Mouse (Mus musculus): ENCODE data around the gene Fam229a. TPM values are rescaled to one million over a fixed set of nuclear protein-coding genes. Genes with fewer than 3 reads are reported as not detected.
"Not testable (repeated sequence)": the region's sequence is repeated elsewhere in the genome, so short reads cannot be mapped to it uniquely, and the experiment has no call there.

The Fam229a gene
- not detected for polyA plus RNA-seq (2017; shearing (Covaris generic))

- no peak for ATAC-seq
Measured at GRCm38 (mm10) chr4:129490972-129491880, at the start of gene Fam229a, which contains the start of gene Tssk3. Fam229a (plus strand) TSS chr4:129491190. Tssk3 (minus strand) TSS chr4:129491022.

- no peak for ATAC-seq
Measured at GRCm38 (mm10) chr4:129447360-129447759, 43.6 kb upstream of the Fam229a start.

- ATAC-seq, result no peak
Measured at GRCm38 (mm10) chr4:129447778-129448563, 43.0 kb upstream of the Fam229a start.

- no peak for ATAC-seq
Measured at GRCm38 (mm10) chr4:129448713-129449112, 42.3 kb upstream of the Fam229a start.

GRCm38 (mm10) chr4:129450851-129451250 lies 40.1 kb upstream of the Fam229a start:
- ATAC-seq, result no peak

- no peak for ATAC-seq
Measured at GRCm38 (mm10) chr4:129451471-129452169, 39.4 kb upstream of the Fam229a start.

- ATAC-seq, result peak; percentile 85
Measured at GRCm38 (mm10) chr4:129455265-129455664, 35.7 kb upstream of the Fam229a start.

GRCm38 (mm10) chr4:129456126-129456525 lies 34.9 kb upstream of the Fam229a start:
- ATAC-seq, result no peak

GRCm38 (mm10) chr4:129457311-129457710 lies 33.7 kb upstream of the Fam229a start:
- not testable (repeated sequence) for ATAC-seq

GRCm38 (mm10) chr4:129459726-129460125 lies 31.3 kb upstream of the Fam229a start:
- ATAC-seq, result no peak

GRCm38 (mm10) chr4:129460827-129461182 lies 30.2 kb upstream of the Fam229a start:
- ATAC-seq, result no peak

- ATAC-seq, result peak; percentile 98
Measured at GRCm38 (mm10) chr4:129461183-129461960, 29.6 kb upstream of the Fam229a start, which contains the start of gene Bsdc1. Bsdc1 (plus strand) TSS chr4:129461581.

GRCm38 (mm10) chr4:129462118-129462517 lies 28.9 kb upstream of the Fam229a start:
- no peak for ATAC-seq

- ATAC-seq, result no peak
Measured at GRCm38 (mm10) chr4:129463097-129464059, 27.6 kb upstream of the Fam229a start.

GRCm38 (mm10) chr4:129464286-129464815 lies 26.6 kb upstream of the Fam229a start:
- ATAC-seq, result no peak

GRCm38 (mm10) chr4:129476047-129476446 lies 14.9 kb upstream of the Fam229a start:
- ATAC-seq, result no peak

GRCm38 (mm10) chr4:129479863-129480262 lies 11.1 kb upstream of the Fam229a start:
- no peak for ATAC-seq

GRCm38 (mm10) chr4:129481090-129481489 lies 9.9 kb upstream of the Fam229a start:
- no peak for ATAC-seq

GRCm38 (mm10) chr4:129494681-129495080 lies 3.7 kb downstream of the Fam229a start:
- ATAC-seq, result no peak

All from inflammation-experienced regulatory T-cells, adult 6 months (primary cell).